22 mouse cellular contexts compared by ENCODE assay signal in genomic region chr13:108135617-108136016, GRCm38 (mm10). TPM values are rescaled to one million over a fixed set of nuclear protein-coding genes. Genes with fewer than 3 reads are reported as not detected.
A peak's percentile ranks its signal among the peaks of the same experiment; 100 is the strongest.
DNase-seq lines count a peak whose midpoint lies in the region; ATAC-seq and TF ChIP-seq lines count a peak whose summit lies in the region.
"Had no signal": no experiment of that assay in that cellular context is flagged by ENCODE, and none has a peak within 500 bp of the region (broad histone marks: within the 10 kb centered on the region; RNA-seq: fewer than 3 reads in every experiment).

No protein-coding gene starts in this region.

- WGBS in forebrain, embryonic 11.5 days = 74% methylated on average over 6 of the region's 6 CpGs
- 65% methylated on average over 6 of the region's 6 CpGs for WGBS in forebrain, postnatal 0 days

- no peak for TF ChIP-seq CTCF in forebrain, postnatal 0 days (IDR thresholded peaks at IDR 0.05; ENCODE audit: low read depth)
- TF ChIP-seq CTCF in brain, embryonic 14.5 days (IDR thresholded peaks at IDR 0.05; ENCODE audit: borderline replicate concordance, extremely low read depth, insufficient read depth, insufficient read length) = no peak

- no peak for DNase-seq in forebrain, embryonic 11.5 days (ENCODE audit: low spot score)
- no peak for DNase-seq in forebrain, postnatal 0 days
- no peak for DNase-seq in frontal cortex, adult 2 months (ENCODE audit: extremely low spot score in 1 of 2, low spot score in 1 of 2)
- peak; percentile 66 for DNase-seq in 416B (ENCODE audit: low read depth)
- DNase-seq in brain, embryonic 14.5 days (ENCODE audit: low read depth) = peak; percentile 51
- no peak for DNase-seq in liver
- DNase-seq: adrenal gland, postnatal 14 days; cerebellum, adult 11 months; cerebellum, adult 8-10 months; cerebellum, postnatal 14 days; embryo, embryonic 11 days; gastrocnemius, postnatal 10 days; heart, postnatal 36 days; kidney, adult 2 months had no signal

- H3K27ac ChIP-seq in forebrain, embryonic 11.5 days (ENCODE audit: low read depth, low read length) = no peak overlapping the region
- H3K27ac ChIP-seq in forebrain, postnatal 0 days (ENCODE audit: low read depth, low read length) = no peak overlapping the region
- H3K27ac ChIP-seq: embryonic facial prominence, embryonic 15.5 days; heart, embryonic 13.5 days; hindbrain, embryonic 15.5 days had no signal

- TF ChIP-seq POLR2A in brain, embryonic 14.5 days (IDR thresholded peaks at IDR 0.05; ENCODE audit: borderline replicate concordance, extremely low read depth, insufficient read depth, insufficient read length, poor library complexity, severe bottlenecking) = no peak

- no peaks in the 10 kb centered on the region for H3K36me3 ChIP-seq in forebrain, embryonic 11.5 days (ENCODE audit: control insufficient read depth, insufficient read depth, low read length)
- H3K36me3 ChIP-seq in forebrain, postnatal 0 days (ENCODE audit: insufficient read depth) = no peaks in the 10 kb centered on the region
- H3K36me3 ChIP-seq: embryonic facial prominence, embryonic 15.5 days; heart, embryonic 13.5 days; hindbrain, embryonic 15.5 days had no signal

- H3K9ac ChIP-seq in forebrain, embryonic 11.5 days (ENCODE audit: low read length) = no peak overlapping the region
- no peak overlapping the region for H3K9ac ChIP-seq in forebrain, postnatal 0 days
- H3K9ac ChIP-seq: embryonic facial prominence, embryonic 15.5 days; heart, embryonic 13.5 days; hindbrain, embryonic 15.5 days had no signal

- peak; percentile 69; the same call in 1 of the 2 replicates for ATAC-seq in forebrain, embryonic 11.5 days (replicated peaks; ENCODE audit: low FRiP score)
- ATAC-seq in forebrain, postnatal 0 days = no peak
- ATAC-seq in frontal cortex, adult (ENCODE audit: low TSS enrichment) = peak; percentile 28; the same call in 1 of the 2 replicates
- ATAC-seq: activated CD4-positive, CD25-positive, alpha-beta regulatory T cell, adult 4 months; intestine, embryonic 16.5 days; Patski had no signal

- H3K4me3 ChIP-seq in forebrain, embryonic 11.5 days (ENCODE audit: low read depth, low read length) = no peak overlapping the region
- H3K4me3 ChIP-seq in forebrain, postnatal 0 days (ENCODE audit: low read depth, low read length) = no peak overlapping the region
- H3K4me3 ChIP-seq: embryonic facial prominence, embryonic 15.5 days; erythroblast, embryonic 14.5 days; heart, embryonic 13.5 days; hindbrain, embryonic 15.5 days had no signal

- no peaks in the 10 kb centered on the region for H3K4me1 ChIP-seq in forebrain, embryonic 11.5 days (replicated peaks; ENCODE audit: control insufficient read depth, insufficient read depth, low read length)
- H3K4me1 ChIP-seq in forebrain, postnatal 0 days (ENCODE audit: insufficient read depth) = no peaks in the 10 kb centered on the region
- H3K4me1 ChIP-seq: embryonic facial prominence, embryonic 15.5 days; hindbrain, embryonic 15.5 days had no signal

- H3K27me3 ChIP-seq in forebrain, embryonic 11.5 days (ENCODE audit: control insufficient read depth, insufficient read depth, low read length) = no peaks in the 10 kb centered on the region
- no peaks in the 10 kb centered on the region for H3K27me3 ChIP-seq in forebrain, postnatal 0 days (ENCODE audit: insufficient read depth, low read length)
- H3K27me3 ChIP-seq: embryonic facial prominence, embryonic 15.5 days; heart, embryonic 13.5 days; hindbrain, embryonic 15.5 days; Patski had no signal

- no peaks in the 10 kb centered on the region for H3K9me3 ChIP-seq in forebrain, embryonic 11.5 days (ENCODE audit: control insufficient read depth, low read length)
- no peaks in the 10 kb centered on the region for H3K9me3 ChIP-seq in forebrain, postnatal 0 days (ENCODE audit: low read length)
- H3K9me3 ChIP-seq: embryonic facial prominence, embryonic 15.5 days; heart, embryonic 13.5 days; hindbrain, embryonic 15.5 days had no signal

- no peak overlapping the region for H3K4me2 ChIP-seq in forebrain, embryonic 11.5 days (ENCODE audit: low read depth, low read length, severe bottlenecking)
- no peak overlapping the region for H3K4me2 ChIP-seq in forebrain, postnatal 0 days (ENCODE audit: low read depth)
- H3K4me2 ChIP-seq: embryonic facial prominence, embryonic 15.5 days; heart, embryonic 13.5 days; hindbrain, embryonic 15.5 days had no signal

RNA-seq across cellular contexts. Expression of gene Ndufaf2, which starts 22.8 kb away (rescaled TPM):
- polyA plus RNA-seq in forebrain, embryonic 11.5 days (2014; fragmentation: Nextera tagmentation; extraction: Ambion mirVana) = 86.0 and 96.1 TPM in 2 replicates
- total RNA-seq in forebrain, postnatal 0 days (2014; rRNA removed) = 22.1 and 28.1 TPM in 2 replicates
- polyA plus RNA-seq in forebrain, postnatal 0 days (2015; fragmentation: Nextera tagmentation; extraction: Ambion mirVana) = 84.1 and 103 TPM in 2 replicates
- 38.4 and 38.6 TPM in 2 replicates for polyA plus RNA-seq in frontal cortex, adult 2 months (2012; rRNA removed)
- polyA plus RNA-seq in brain, embryonic 14.5 days (2012; rRNA removed) = 32.4 and 36.5 TPM in 2 replicates

RNA-seq across cellular contexts. Expression of gene Ercc8, which starts 22.9 kb away (rescaled TPM):
- polyA plus RNA-seq in forebrain, embryonic 11.5 days (2014; fragmentation: Nextera tagmentation; extraction: Ambion mirVana) = 25.0 and 26.7 TPM in 2 replicates
- total RNA-seq in forebrain, postnatal 0 days (2014; rRNA removed) = 38.3 and 42.3 TPM in 2 replicates
- 28.4 and 31.1 TPM in 2 replicates for polyA plus RNA-seq in forebrain, postnatal 0 days (2015; fragmentation: Nextera tagmentation; extraction: Ambion mirVana)
- 13.1 and 14.3 TPM in 2 replicates for polyA plus RNA-seq in frontal cortex, adult 2 months (2012; rRNA removed)
- polyA plus RNA-seq in brain, embryonic 14.5 days (2012; rRNA removed) = 24.3 and 26.5 TPM in 2 replicates

Comparison
In these comparisons a context has a peak if more than half of its experiments do, and no peak if none do; other contexts are left out.
1. DNase-seq: peak in 416B (single experiment) and brain, embryonic 14.5 days (single experiment); none in forebrain, embryonic 11.5 days (single experiment), forebrain, postnatal 0 days (single experiment), frontal cortex, adult 2 months (0 of 2) and liver (single experiment).